Mouse (Mus musculus) thymus, adult 2 months (tissue): ENCODE results near the gene Prkci.

Experiments
- CTCF ChIP-seq: fragments of 200-500 bp; IDR thresholded peaks from 2 replicates; pipeline ENCODE4 v1.5.1; 2012; ENCODE audit warnings: mild to moderate bottlenecking, control low read depth, low read length, moderate library complexity, borderline replicate concordance; ENCODE audit not compliant: control insufficient read depth, poor library complexity, insufficient read depth; ENCODE audit errors: extremely low read depth
- POLR2A ChIP-seq: fragments of 200-500 bp; IDR thresholded peaks from 2 replicates; pipeline ENCODE4 v1.6.1; 2012; ENCODE audit warnings: mild to moderate bottlenecking, low read length, control low read depth, moderate library complexity; ENCODE audit not compliant: control insufficient read depth, poor library complexity, insufficient read depth; ENCODE audit errors: extremely low read depth

- TF ChIP-seq CTCF = no peak
- no peak for TF ChIP-seq POLR2A
Observed at GRCm38 (mm10) chr3:30999401-31000017, 4.0 kb downstream of the Prkci start.
